Mouse (Mus musculus) ZHBTc4 (cell line): Measurements from ENCODE around the gene Bcat1.
"Not testable (repeated sequence)": the region's sequence is repeated elsewhere in the genome, so short reads cannot be mapped to it uniquely, and the experiment has no call there.

ENCODE experiments used
- DNase-seq: peaks from one replicate; pipeline ENCODE4 v3.0.0-alpha.2; 2011; ENCODE audit warnings: low read depth, low spot score

Bcat1 gene

GRCm38 (mm10) chr6:145093038-145093622 is 17.1 kb upstream of the Bcat1 start:
- not testable (repeated sequence) for DNase-seq

GRCm38 (mm10) chr6:145091998-145092397 is 16.0 kb upstream of the Bcat1 start:
- DNase-seq: no peak

- no peak for DNase-seq
Measured at GRCm38 (mm10) chr6:145090928-145091327, 14.9 kb upstream of the Bcat1 start.

GRCm38 (mm10) chr6:145090201-145090863 is 14.3 kb upstream of the Bcat1 start:
- DNase-seq: no peak

GRCm38 (mm10) chr6:145089373-145089772 is 13.4 kb upstream of the Bcat1 start:
- no peak for DNase-seq

GRCm38 (mm10) chr6:145088451-145089113 is 12.6 kb upstream of the Bcat1 start:
- DNase-seq: no peak

- peak; percentile 66 for DNase-seq
Measured at GRCm38 (mm10) chr6:145084343-145085117, 8.5 kb upstream of the Bcat1 start.

GRCm38 (mm10) chr6:145081721-145082120 is 5.7 kb upstream of the Bcat1 start:
- DNase-seq: no peak

- DNase-seq: peak; percentile 71
Measured at GRCm38 (mm10) chr6:145079087-145079759, 3.2 kb upstream of the Bcat1 start.

- peak; percentile 92 for DNase-seq
Measured at GRCm38 (mm10) chr6:145076286-145076685, 302 bp upstream of the Bcat1 start.

GRCm38 (mm10) chr6:145075088-145075547 is 866 bp downstream of the Bcat1 start:
- DNase-seq: no peak

- DNase-seq: no peak
Measured at GRCm38 (mm10) chr6:145074461-145074860, 1.5 kb downstream of the Bcat1 start.

- no peak for DNase-seq
Measured at GRCm38 (mm10) chr6:145069921-145070320, 6.1 kb downstream of the Bcat1 start.

GRCm38 (mm10) chr6:145069397-145069796 is 6.6 kb downstream of the Bcat1 start:
- DNase-seq: peak; percentile 66

- DNase-seq: peak; percentile 67
Measured at GRCm38 (mm10) chr6:145067679-145068078, 8.3 kb downstream of the Bcat1 start.

- no peak for DNase-seq
Measured at GRCm38 (mm10) chr6:145066416-145066815, 9.6 kb downstream of the Bcat1 start.

- peak; percentile 76 for DNase-seq
Measured at GRCm38 (mm10) chr6:145065301-145065845, 10.6 kb downstream of the Bcat1 start.

GRCm38 (mm10) chr6:145064104-145064503 is 11.9 kb downstream of the Bcat1 start:
- no peak for DNase-seq

- DNase-seq: peak; percentile 67
Measured at GRCm38 (mm10) chr6:145063212-145063868, 12.6 kb downstream of the Bcat1 start.

GRCm38 (mm10) chr6:145062763-145063162 is 13.2 kb downstream of the Bcat1 start:
- peak; percentile 89 for DNase-seq

GRCm38 (mm10) chr6:145061361-145061760 is 14.6 kb downstream of the Bcat1 start:
- DNase-seq: peak; percentile 94
